Mouse (Mus musculus) limb, embryonic 14.5 days (tissue): Measurements from ENCODE around the gene Ephb1. TPM values are rescaled to one million over a fixed set of nuclear protein-coding genes. Genes with fewer than 3 reads are reported as not detected.

Experiments
- ATAC-seq: fragments of 200-750 bp; cut with Nextera tagmentation; 2 replicates; pipeline ENCODE4 v1.8.0; 2017; ENCODE audit warnings: low read depth, moderate number of reproducible peaks, moderate TSS enrichment; ENCODE audit not compliant: low FRiP score
- DNase-seq: peaks from one replicate; pipeline ENCODE4 v3.0.0-alpha.2; 2015; ENCODE audit warnings: low spot score
- H3K27ac ChIP-seq: fragments of 300-500 bp; sonication (generic); replicated peaks from 2 replicates; pipeline ENCODE4 v1.5.1; 2014; ENCODE audit warnings: low read depth, mild to moderate bottlenecking, low read length, moderate library complexity, mixed read lengths
- H3K27me3 ChIP-seq: fragments of 300-500 bp; sonication (generic); 2 replicates; pipeline ENCODE4 v1.6.1; 2014; ENCODE audit warnings: low read length, mixed read lengths; ENCODE audit not compliant: control insufficient read depth, insufficient read depth
- H3K36me3 ChIP-seq: fragments of 300-500 bp; sonication (generic); 2 replicates; pipeline ENCODE4 v1.6.1; 2014; ENCODE audit warnings: mild to moderate bottlenecking, low read length, moderate library complexity, mixed read lengths; ENCODE audit not compliant: control insufficient read depth, insufficient read depth
- H3K4me1 ChIP-seq: fragments of 300-500 bp; sonication (generic); 2 replicates; pipeline ENCODE4 v1.6.1; 2014; ENCODE audit warnings: antibody characterized with exemption, low read length, mixed read lengths; ENCODE audit not compliant: control insufficient read depth, insufficient read depth
- H3K4me2 ChIP-seq: fragments of 300-500 bp; sonication (generic); replicated peaks from 2 replicates; pipeline ENCODE4 v1.6.1; 2014; ENCODE audit warnings: low read depth, mild to moderate bottlenecking, low read length, moderate library complexity; ENCODE audit not compliant: severe bottlenecking
- H3K4me3 ChIP-seq: fragments of 300-500 bp; sonication (generic); replicated peaks from 2 replicates; pipeline ENCODE4 v1.5.1; 2014; ENCODE audit warnings: low read length
- H3K9ac ChIP-seq: fragments of 300-500 bp; sonication (generic); 2 replicates; pipeline ENCODE4 v1.6.1; 2014; ENCODE audit warnings: mild to moderate bottlenecking, low read depth, low read length, moderate library complexity; ENCODE audit not compliant: severe bottlenecking
- H3K9me3 ChIP-seq: fragments of 300-500 bp; sonication (generic); 2 replicates; pipeline ENCODE4 v1.6.1; 2016; ENCODE audit warnings: low read length; ENCODE audit not compliant: control insufficient read depth
- POLR2A ChIP-seq: fragments of 200-500 bp; IDR thresholded peaks from 2 replicates; pipeline ENCODE4 v1.8.0; 2012; ENCODE audit warnings: inconsistent platforms, mild to moderate bottlenecking, moderate library complexity, borderline replicate concordance; ENCODE audit not compliant: insufficient read depth, insufficient read length; ENCODE audit errors: extremely low read depth
- WGBS: fragments of 180-500 bp; shearing (Covaris S2); extraction: QIAGEN DNeasy Blood & Tissue Kit; methylation state at CpG from one replicate; pipeline ENCODE4 v1.1.7; 2014; 5-methylcytosine and 5-hydroxymethylcytosine counted together
- polyA plus RNA-seq, 2 experiments: library from polyadenylated mRNA; depleted of rRNA in 1 of 2; stranded (reverse) in 1 of 2; unstranded in 1 of 2; fragments of >200 nt; fragmentation: Nextera tagmentation in 1 of 2; extraction: Ambion mirVana in 1 of 2; gene quantifications; 2 replicates each; pipeline versions ENCODE4 v1.2.1 to v1.2.3; 2012 to 2014

The Ephb1 gene
- polyA plus RNA-seq, 2 experiments, result 4.1 TPM

DNA sequence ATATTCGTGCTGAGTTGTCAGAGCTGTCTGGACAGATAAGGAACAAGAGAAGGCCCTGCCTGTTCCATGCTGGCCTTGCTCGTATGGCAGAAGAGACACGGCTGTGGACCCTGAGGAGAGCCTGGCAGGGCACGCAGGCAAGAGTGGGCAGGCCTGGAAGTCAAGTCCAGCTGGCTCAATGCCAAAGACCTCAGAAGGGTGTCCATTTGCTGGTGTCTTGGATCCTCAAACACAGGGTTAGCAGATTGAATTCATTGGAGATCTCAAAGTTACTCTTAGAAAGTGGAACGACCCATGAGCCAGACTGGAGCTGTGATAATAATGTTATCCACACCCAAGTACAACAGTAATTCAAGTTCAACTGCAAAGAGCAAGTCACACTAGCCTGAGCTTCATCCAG, 273.6 kb downstream of the Ephb1 start:
- no peak for TF ChIP-seq POLR2A
- ATAC-seq, result no peak
- Histone ChIP-seq H3K27me3 (no peaks in the 10 kb centered on the region), H3K4me2 (no peak overlapping the region), H3K36me3 (no peaks in the 10 kb centered on the region), H3K4me3 (no peak overlapping the region), H3K9ac (no peak overlapping the region), H3K9me3 (no peaks in the 10 kb centered on the region), H3K27ac (no peak overlapping the region), H3K4me1 (no peaks in the 10 kb centered on the region)
- DNase-seq, result no peak
- WGBS, result 76% methylated on average over 5 of the region's 5 CpGs

DNA sequence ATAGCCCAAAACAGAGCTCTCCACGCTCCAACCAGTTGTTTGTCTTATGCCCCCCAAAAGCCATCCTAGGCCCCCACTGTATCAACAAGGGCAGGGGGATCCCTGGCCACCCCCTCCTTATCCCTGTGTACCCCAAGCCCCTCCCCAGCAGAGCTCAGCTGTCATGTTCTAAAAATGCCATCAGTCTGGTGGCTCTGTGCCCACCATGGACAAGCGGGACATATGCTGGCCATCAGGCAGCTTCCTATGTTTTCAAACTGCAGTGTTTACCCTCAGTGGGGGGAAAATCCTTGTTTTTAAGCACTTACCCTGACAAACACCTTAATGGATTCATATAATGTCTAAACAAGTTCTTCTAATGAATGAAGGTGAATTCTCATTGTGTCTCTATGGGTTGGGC, 275.3 kb downstream of the Ephb1 start:
- Histone ChIP-seq H3K4me1 (no peaks in the 10 kb centered on the region), H3K4me2 (no peak overlapping the region), H3K27ac (no peak overlapping the region), H3K27me3 (no peaks in the 10 kb centered on the region), H3K9ac (no peak overlapping the region), H3K9me3 (no peaks in the 10 kb centered on the region), H3K4me3 (no peak overlapping the region), H3K36me3 (no peaks in the 10 kb centered on the region)
- no peak for TF ChIP-seq POLR2A
- DNase-seq (no peak), ATAC-seq (no peak)
- 91% methylated on average over 2 of the region's 2 CpGs for WGBS

DNA sequence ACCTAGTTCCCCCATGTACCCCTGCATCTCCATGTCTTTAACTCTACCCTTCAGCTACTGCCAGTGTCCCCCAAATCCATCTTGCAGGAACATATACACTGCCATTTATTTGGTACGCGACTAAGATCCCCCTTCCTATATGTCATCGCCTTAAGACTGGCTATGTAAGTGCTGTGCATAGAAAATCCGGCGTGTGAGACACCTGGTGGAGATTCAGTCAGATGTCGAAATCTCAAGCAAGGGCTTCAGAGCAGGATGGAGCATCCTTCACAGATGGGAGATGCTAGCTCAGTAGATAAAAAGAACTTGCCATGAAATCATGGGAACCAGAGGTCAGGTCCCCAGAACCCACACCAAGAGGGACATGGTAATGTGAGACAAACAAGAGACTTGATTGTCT, 276.3 kb downstream of the Ephb1 start:
- Histone ChIP-seq H3K4me2 (no peak overlapping the region), H3K27me3 (no peaks in the 10 kb centered on the region), H3K36me3 (no peaks in the 10 kb centered on the region), H3K4me3 (no peak overlapping the region), H3K4me1 (no peaks in the 10 kb centered on the region), H3K9me3 (no peaks in the 10 kb centered on the region), H3K27ac (no peak overlapping the region), H3K9ac (no peak overlapping the region)
- no peak for TF ChIP-seq POLR2A
- no peak for ATAC-seq
- WGBS, result 95% methylated on average over 6 of the region's 6 CpGs
- DNase-seq, result no peak

DNA sequence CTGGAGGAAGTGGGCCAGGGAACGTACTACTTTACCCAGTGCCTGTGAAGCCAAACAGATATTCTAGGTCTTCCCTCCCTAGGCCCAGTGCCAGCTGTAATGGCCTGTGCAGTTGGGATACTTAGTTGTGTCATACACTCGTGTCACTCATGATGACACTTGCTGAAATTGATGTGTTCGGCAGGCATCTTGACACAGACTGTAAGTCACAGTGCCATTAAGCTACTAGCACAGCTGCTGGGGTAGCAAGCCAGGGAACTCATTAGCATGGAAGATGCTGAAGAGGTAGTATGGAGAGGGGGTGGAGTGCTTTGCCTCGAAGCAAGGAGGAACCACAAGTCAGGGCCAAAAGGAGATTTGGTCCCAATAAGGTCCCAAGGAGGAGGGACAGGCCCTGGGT, 279.0 kb downstream of the Ephb1 start:
- no peaks in the 10 kb centered on the region for H3K4me1 ChIP-seq
- no peaks in the 10 kb centered on the region for H3K9me3 ChIP-seq
- 71% methylated on average over 4 of the region's 4 CpGs for WGBS
- no peak overlapping the region for H3K4me2 ChIP-seq
- no peak for ATAC-seq
- H3K36me3 ChIP-seq, result no peaks in the 10 kb centered on the region
- no peak overlapping the region for H3K4me3 ChIP-seq
- no peak for DNase-seq
- H3K27me3 ChIP-seq, result no peaks in the 10 kb centered on the region
- no peak overlapping the region for H3K9ac ChIP-seq
- no peak overlapping the region for H3K27ac ChIP-seq
- no peak for TF ChIP-seq POLR2A

- H3K4me2 ChIP-seq, result no peak overlapping the region
- H3K27ac ChIP-seq, result no peak overlapping the region
- WGBS, result 75% methylated on average over 5 of the region's 5 CpGs
- DNase-seq (no peak), ATAC-seq (no peak)
- H3K9ac ChIP-seq, result no peak overlapping the region
- no peaks in the 10 kb centered on the region for H3K9me3 ChIP-seq
- no peaks in the 10 kb centered on the region for H3K36me3 ChIP-seq
- TF ChIP-seq POLR2A, result no peak
- H3K27me3 ChIP-seq, result no peaks in the 10 kb centered on the region
- H3K4me3 ChIP-seq, result no peak overlapping the region
- H3K4me1 ChIP-seq, result no peaks in the 10 kb centered on the region
These were observed 281.1 kb downstream of the Ephb1 start for GRCm38 (mm10) chr9:102073404-102073803.

GRCm38 (mm10) chr9:102069151-102069882, 285.2 kb downstream of the Ephb1 start:
- no peaks in the 10 kb centered on the region for H3K27me3 ChIP-seq
- H3K4me3 ChIP-seq, result no peak overlapping the region
- H3K36me3 ChIP-seq, result no peaks in the 10 kb centered on the region
- no peaks in the 10 kb centered on the region for H3K9me3 ChIP-seq
- TF ChIP-seq POLR2A, result no peak
- no peak overlapping the region for H3K4me2 ChIP-seq
- 83% methylated on average over 3 of the region's 3 CpGs for WGBS
- H3K9ac ChIP-seq, result no peak overlapping the region
- H3K4me1 ChIP-seq, result no peaks in the 10 kb centered on the region
- DNase-seq (no peak), ATAC-seq (no peak)
- no peak overlapping the region for H3K27ac ChIP-seq
